In genomic region chr4:89310491-89311254, GRCm38 (mm10) we compare ENCODE assay signal across 8 mouse cellular contexts. TPM values are rescaled to one million over a fixed set of nuclear protein-coding genes. Genes with fewer than 3 reads are reported as not detected.
DNase-seq lines count a peak whose midpoint lies in the region; ATAC-seq and TF ChIP-seq lines count a peak whose summit lies in the region.

Cdkn2b (minus strand) TSS chr4:89311039.

- intact Hi-C loops in left cerebral cortex, postnatal 36 days (cut with DNase I) = no loop called here

- no peaks in the 10 kb centered on the region for H3K9me3 ChIP-seq in embryonic facial prominence, embryonic 12.5 days
- no peaks in the 10 kb centered on the region for H3K9me3 ChIP-seq in intestine, postnatal 0 days (ENCODE audit: control insufficient read depth)

- H3K36me3 ChIP-seq in embryonic facial prominence, embryonic 12.5 days = no peaks in the 10 kb centered on the region
- no peaks in the 10 kb centered on the region; the same call in 1 of the 2 replicates for H3K36me3 ChIP-seq in intestine, postnatal 0 days (ENCODE audit: control insufficient read depth, insufficient read depth)

- no peak within 1 kb of the TSS for H3K9ac ChIP-seq in embryonic facial prominence, embryonic 12.5 days
- H3K9ac ChIP-seq in intestine, postnatal 0 days (ENCODE audit: low read depth, low read length) = peak within 1 kb of the TSS; percentile 78

- H3K4me2 ChIP-seq in embryonic facial prominence, embryonic 12.5 days (replicated peaks) = peak within 1 kb of the TSS; percentile 92
- H3K4me2 ChIP-seq in intestine, postnatal 0 days (replicated peaks; ENCODE audit: low read depth) = peak within 1 kb of the TSS; percentile 96

- H3K27ac ChIP-seq in embryonic facial prominence, embryonic 12.5 days = no peak within 1 kb of the TSS
- H3K27ac ChIP-seq in intestine, postnatal 0 days (ENCODE audit: low read depth, low read length) = peak within 1 kb of the TSS; percentile 93

- peak; percentile 90 for ATAC-seq in embryonic facial prominence, embryonic 12.5 days (ENCODE audit: insufficient number of reproducible peaks, insufficient read depth, low FRiP score, low TSS enrichment)
- ATAC-seq in granulocyte monocyte progenitor cell, adult 5-6 weeks (replicated peaks; ENCODE audit: poor library complexity, severe bottlenecking) = peak; percentile 85
- peak; percentile 96 for ATAC-seq in intestine, postnatal 0 days

- peak within 1 kb of the TSS; percentile 44 for H3K4me3 ChIP-seq in embryonic facial prominence, embryonic 12.5 days
- H3K4me3 ChIP-seq in intestine, postnatal 0 days (ENCODE audit: low read depth, low read length) = peak within 1 kb of the TSS; percentile 78

- peak; percentile 97 to 98 for DNase-seq in adrenal gland, postnatal 36 days
- DNase-seq in left cerebral cortex, postnatal 36 days (ENCODE audit: low spot score in 2 of 2) = peak; percentile 54 to 67
- peak; percentile 86 for DNase-seq in mesoderm, embryonic 11.5 days (ENCODE audit: low read depth, low spot score)
- DNase-seq in right cerebral cortex, postnatal 4 days = peak; percentile 68
- DNase-seq in yolk sac, embryonic 10.5 days (ENCODE audit: low spot score) = peak; percentile 91

- H3K27me3 ChIP-seq in embryonic facial prominence, embryonic 12.5 days = peaks cover 72% of the 10 kb centered on the region
- peaks cover 56% of the 10 kb centered on the region for H3K27me3 ChIP-seq in intestine, postnatal 0 days (replicated peaks; ENCODE audit: control insufficient read depth, insufficient read depth, low read length)

- peaks cover 8% of the 10 kb centered on the region; the same call in 1 of the 2 replicates for H3K4me1 ChIP-seq in embryonic facial prominence, embryonic 12.5 days
- H3K4me1 ChIP-seq in intestine, postnatal 0 days (replicated peaks; ENCODE audit: control insufficient read depth, insufficient read depth, low read length) = no peaks in the 10 kb centered on the region

- WGBS in embryonic facial prominence, embryonic 12.5 days = under 1% methylated on average over 61 of the region's 61 CpGs
- under 1% methylated on average over 61 of the region's 61 CpGs for WGBS in intestine, postnatal 0 days

- peak; percentile 91 for TF ChIP-seq CTCF in intestine, postnatal 0 days (IDR thresholded peaks at IDR 0.05; ENCODE audit: low read depth)

RNA-seq across cellular contexts. Expression of gene Cdkn2b, which starts in this region (rescaled TPM):
- 10 to 100 TPM in 1 of 2 experiments, 1 to 10 TPM in 1; 4.8 to 10.3 TPM for total RNA-seq in adrenal gland, postnatal 36 days (2021)
- polyA plus RNA-seq in embryonic facial prominence, embryonic 12.5 days (2016; fragmentation: Nextera tagmentation; extraction: Ambion mirVana) = 1.7 and 2.0 TPM in 2 replicates
- total RNA-seq in granulocyte monocyte progenitor cell, adult 5-6 weeks (2014; fragmentation: Nextera tagmentation) = not detected in 2 replicates
- total RNA-seq in granulocyte monocyte progenitor cell, adult 5-6 weeks (2017) = not detected in 2 replicates
- polyA plus RNA-seq in intestine, postnatal 0 days (2015; fragmentation: Nextera tagmentation; extraction: Ambion mirVana) = 65.6 and 67.2 TPM in 2 replicates
- total RNA-seq in left cerebral cortex, postnatal 36 days (2021) = 1 to 10 TPM; 1.2 to 1.7 TPM

Comparison
In these comparisons a context has a peak if more than half of its experiments do, and no peak if none do; other contexts are left out.
1. RNA of gene Cdkn2b (polyA plus RNA-seq): 65.6 to 67.2 TPM in intestine, postnatal 0 days; 1.7 to 2.0 TPM in embryonic facial prominence, embryonic 12.5 days; every median in the first group is over 10 times any median in the second.
2. Peak in ATAC-seq in granulocyte monocyte progenitor cell, adult 5-6 weeks; RNA of the gene not detected or under 1 TPM.
3. Peak in every context shown above with its lines, with median percentiles within 50 percentile points of each other: DNase-seq and ATAC-seq.